Comparison of ENCODE assay signal across 20 mouse cellular contexts in genomic region chr3:37824681-37825080, GRCm38 (mm10).
A peak's percentile ranks its signal among the peaks of the same experiment; 100 is the strongest.
DNase-seq lines count a peak whose midpoint lies in the region; ATAC-seq and TF ChIP-seq lines count a peak whose summit lies in the region.
"Had no signal": no experiment of that assay in that cellular context is flagged by ENCODE, and none has a peak within 500 bp of the region (broad histone marks: within the 10 kb centered on the region; RNA-seq: fewer than 3 reads in every experiment).

No protein-coding gene starts in this region.

- TF ChIP-seq EP300 in heart, adult 2 months (IDR thresholded peaks at IDR 0.05; ENCODE audit: insufficient read depth, low read depth, low read length), result no peak

- H3K4me2 ChIP-seq in intestine, embryonic 14.5 days (ENCODE audit: low read length), result no peak overlapping the region
- H3K4me2 ChIP-seq in intestine, embryonic 15.5 days (replicated peaks), result no peak overlapping the region
- H3K4me2 ChIP-seq in midbrain, embryonic 11.5 days, result no peak overlapping the region
- no peak overlapping the region for H3K4me2 ChIP-seq in midbrain, embryonic 13.5 days (replicated peaks)

- TF ChIP-seq CTCF in heart, adult 2 months (IDR thresholded peaks at IDR 0.05), result no peak

- no peaks in the 10 kb centered on the region for H3K79me2 ChIP-seq in heart, adult 2 months (replicated peaks; ENCODE audit: control insufficient read depth, insufficient read depth, low read length)

- H3K27me3 ChIP-seq in heart, adult 2 months (ENCODE audit: control insufficient read depth, insufficient read depth, low read length), result no peaks in the 10 kb centered on the region
- H3K27me3 ChIP-seq in intestine, embryonic 14.5 days (replicated peaks; ENCODE audit: control insufficient read depth, insufficient read depth, low read length), result no peaks in the 10 kb centered on the region
- H3K27me3 ChIP-seq in intestine, embryonic 15.5 days (replicated peaks), result no peaks in the 10 kb centered on the region
- H3K27me3 ChIP-seq in midbrain, embryonic 11.5 days (ENCODE audit: control insufficient read depth, insufficient read depth, low read length), result no peaks in the 10 kb centered on the region
- no peaks in the 10 kb centered on the region for H3K27me3 ChIP-seq in midbrain, embryonic 13.5 days
- no peaks in the 10 kb centered on the region for H3K27me3 ChIP-seq in embryonic facial prominence, embryonic 10.5 days (replicated peaks; ENCODE audit: low read depth, poor library complexity, severe bottlenecking)
- H3K27me3 ChIP-seq: CH12.LX, Patski had no signal

- TF ChIP-seq POLR2A in heart, adult 2 months (IDR thresholded peaks at IDR 0.05; ENCODE audit: insufficient read depth, low read depth, low read length), result no peak

- no peak overlapping the region for H3K9ac ChIP-seq in heart, adult 2 months (ENCODE audit: low read depth, low read length)
- H3K9ac ChIP-seq in intestine, embryonic 14.5 days (ENCODE audit: low read length), result no peak overlapping the region
- H3K9ac ChIP-seq in intestine, embryonic 15.5 days, result no peak overlapping the region
- H3K9ac ChIP-seq in midbrain, embryonic 11.5 days (ENCODE audit: low read length), result no peak overlapping the region
- no peak overlapping the region for H3K9ac ChIP-seq in midbrain, embryonic 13.5 days (replicated peaks)

- peak; percentile 54 for DNase-seq in heart, adult 11 months
- no peak for DNase-seq in heart, adult 2 months
- peak; percentile 12 for DNase-seq in intestine, embryonic 14.5 days (ENCODE audit: low spot score)
- peak; percentile 53 for DNase-seq in midbrain, embryonic 11.5 days (ENCODE audit: low spot score, missing footprints)
- peak; percentile 5 for DNase-seq in embryonic facial prominence, embryonic 10.5 days (ENCODE audit: low spot score)
- DNase-seq in thymus, postnatal 10 days (ENCODE audit: low spot score in 2 of 2), result no peak
- DNase-seq: adrenal gland, adult 2 months; adrenal gland, adult 8-10 months; adrenal gland, postnatal 10 days; adrenal gland, postnatal 14 days; adrenal gland, postnatal 25 days; adrenal gland, postnatal 36 days; B cell, adult 2 months; cerebellum, adult 11 months; cerebellum, adult 11-12 months had no signal

- intact Hi-C loops in heart, adult 2 months (cut with DNase I), result no loop called here

- 0 out of 2 replicates have a peak, but pooled peaks cover 2% of the 10 kb centered on the region for H3K9me3 ChIP-seq in intestine, embryonic 14.5 days (ENCODE audit: control insufficient read depth, low read length)
- no peaks in the 10 kb centered on the region for H3K9me3 ChIP-seq in intestine, embryonic 15.5 days
- no peaks in the 10 kb centered on the region for H3K9me3 ChIP-seq in midbrain, embryonic 11.5 days (ENCODE audit: control insufficient read depth, low read length)
- H3K9me3 ChIP-seq in midbrain, embryonic 13.5 days, result no peaks in the 10 kb centered on the region
- H3K9me3 ChIP-seq in embryonic facial prominence, embryonic 10.5 days, result no peaks in the 10 kb centered on the region
- H3K9me3 ChIP-seq: G1E had no signal

- no peak overlapping the region for H3K27ac ChIP-seq in heart, adult 2 months
- no peak overlapping the region for H3K27ac ChIP-seq in intestine, embryonic 14.5 days (ENCODE audit: low read depth)
- no peak overlapping the region for H3K27ac ChIP-seq in intestine, embryonic 15.5 days
- no peak overlapping the region for H3K27ac ChIP-seq in midbrain, embryonic 11.5 days (ENCODE audit: low read depth, low read length)
- H3K27ac ChIP-seq in midbrain, embryonic 13.5 days, result no peak overlapping the region
- no peak overlapping the region for H3K27ac ChIP-seq in embryonic facial prominence, embryonic 10.5 days (replicated peaks)

- 0 out of 2 replicates have a peak, but pooled peaks cover 1% of the 10 kb centered on the region for H3K4me1 ChIP-seq in heart, adult 2 months (ENCODE audit: control insufficient read depth, insufficient read depth, low read length)
- H3K4me1 ChIP-seq in intestine, embryonic 14.5 days (replicated peaks; ENCODE audit: control insufficient read depth, insufficient read depth, low read length), result no peaks in the 10 kb centered on the region
- H3K4me1 ChIP-seq in intestine, embryonic 15.5 days (replicated peaks), result no peaks in the 10 kb centered on the region
- H3K4me1 ChIP-seq in midbrain, embryonic 11.5 days (ENCODE audit: control insufficient read depth, insufficient read depth, low read length), result no peaks in the 10 kb centered on the region
- H3K4me1 ChIP-seq in midbrain, embryonic 13.5 days (replicated peaks), result peaks cover 4% of the 10 kb centered on the region
- H3K4me1 ChIP-seq in embryonic facial prominence, embryonic 10.5 days, result no peaks in the 10 kb centered on the region

- no peak for ATAC-seq in intestine, embryonic 14.5 days (replicated peaks; ENCODE audit: low FRiP score, low TSS enrichment, low read depth)
- no peak for ATAC-seq in intestine, embryonic 15.5 days
- no peak for ATAC-seq in midbrain, embryonic 11.5 days (ENCODE audit: low FRiP score)
- no peak for ATAC-seq in midbrain, embryonic 13.5 days
- ATAC-seq: Patski had no signal

- H3K36me3 ChIP-seq in heart, adult 2 months (ENCODE audit: control insufficient read depth, insufficient read depth, low read length), result no peaks in the 10 kb centered on the region
- H3K36me3 ChIP-seq in intestine, embryonic 14.5 days (ENCODE audit: control insufficient read depth, insufficient read depth, low read length), result no peaks in the 10 kb centered on the region
- no peaks in the 10 kb centered on the region for H3K36me3 ChIP-seq in intestine, embryonic 15.5 days
- no peaks in the 10 kb centered on the region for H3K36me3 ChIP-seq in midbrain, embryonic 11.5 days (ENCODE audit: control insufficient read depth, insufficient read depth, low read length)
- H3K36me3 ChIP-seq in midbrain, embryonic 13.5 days, result no peaks in the 10 kb centered on the region
- no peaks in the 10 kb centered on the region for H3K36me3 ChIP-seq in embryonic facial prominence, embryonic 10.5 days (replicated peaks)
- H3K36me3 ChIP-seq: G1E had no signal

- H3K4me3 ChIP-seq in heart, adult 2 months, result no peak overlapping the region
- H3K4me3 ChIP-seq in intestine, embryonic 14.5 days (ENCODE audit: low read depth, low read length), result no peak overlapping the region
- H3K4me3 ChIP-seq in intestine, embryonic 15.5 days (replicated peaks), result no peak overlapping the region
- H3K4me3 ChIP-seq in midbrain, embryonic 11.5 days (ENCODE audit: low read depth, low read length), result no peak overlapping the region
- no peak overlapping the region for H3K4me3 ChIP-seq in midbrain, embryonic 13.5 days (replicated peaks)
- H3K4me3 ChIP-seq in embryonic facial prominence, embryonic 10.5 days, result no peak overlapping the region

- 94% methylated on average over 5 of the region's 5 CpGs for WGBS in heart, adult 2 months
- 95% methylated on average over 5 of the region's 5 CpGs for WGBS in intestine, embryonic 14.5 days
- 95% methylated on average over 5 of the region's 5 CpGs for WGBS in intestine, embryonic 15.5 days
- 91% methylated on average over 5 of the region's 5 CpGs for WGBS in midbrain, embryonic 11.5 days
- WGBS in midbrain, embryonic 13.5 days, result 96% methylated on average over 5 of the region's 5 CpGs
- WGBS in embryonic facial prominence, embryonic 10.5 days, result 91% methylated on average over 5 of the region's 5 CpGs

Comparison
In these comparisons a context has a peak if more than half of its experiments do, and no peak if none do; other contexts are left out.
1. DNase-seq: peak in heart, adult 11 months (single experiment), intestine, embryonic 14.5 days (single experiment), midbrain, embryonic 11.5 days (single experiment) and embryonic facial prominence, embryonic 10.5 days (single experiment); none in heart, adult 2 months (0 of 2) and thymus, postnatal 10 days (0 of 2).